Mouse (Mus musculus): ENCODE results near the gene Ptpn21. TPM values are rescaled to one million over a fixed set of nuclear protein-coding genes. Genes with fewer than 3 reads are reported as not detected.
A peak's percentile ranks its signal among the peaks of the same experiment; 100 is the strongest.

Ptpn21 gene
- total RNA-seq, 2 experiments from 2014 or later = 1.6 to 3.0 TPM

DNA sequence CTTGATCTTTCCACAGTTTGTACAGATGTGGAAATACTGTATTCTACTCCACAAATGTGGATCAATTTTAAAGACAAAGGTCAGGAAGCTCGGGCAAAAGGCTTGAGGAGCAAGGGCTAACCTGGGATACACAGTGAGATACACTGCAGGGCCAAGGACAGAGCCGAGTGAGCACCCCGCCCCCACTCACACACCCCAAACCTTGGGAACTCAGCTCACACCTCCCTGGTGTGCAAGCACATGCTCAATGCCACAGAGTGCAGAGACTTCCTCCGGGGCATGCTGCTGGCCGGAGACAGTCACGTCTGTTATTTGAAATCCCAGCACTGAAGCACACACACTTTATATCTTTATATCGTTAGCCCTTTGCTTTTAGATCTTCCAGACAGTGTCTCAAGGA, 11.1 kb downstream of the Ptpn21 start:
- ATAC-seq (replicated peaks; ENCODE audit: low FRiP score, low TSS enrichment, poor library complexity, severe bottlenecking) = no peak

DNA sequence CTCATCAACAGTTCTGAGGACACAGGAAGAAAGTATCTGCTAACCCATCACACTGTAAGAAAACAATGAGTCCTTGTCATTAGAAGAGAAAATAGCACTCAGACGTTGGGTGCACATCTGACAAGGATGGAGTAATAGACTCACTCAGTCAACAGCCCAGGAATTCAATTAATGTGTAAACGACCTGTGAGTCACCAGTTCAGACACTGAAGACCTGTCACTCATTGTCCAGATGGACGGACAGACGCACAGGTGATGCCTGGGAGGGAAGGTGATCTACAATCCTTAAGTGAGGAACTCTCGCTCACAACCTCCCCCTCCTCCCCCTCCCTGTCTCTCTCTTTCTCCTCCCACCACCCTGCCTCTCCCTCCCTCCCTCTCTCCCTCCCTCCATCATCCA, 12.2 kb downstream of the Ptpn21 start:
- no peak for ATAC-seq (replicated peaks; ENCODE audit: low FRiP score, low TSS enrichment, poor library complexity, severe bottlenecking)

DNA sequence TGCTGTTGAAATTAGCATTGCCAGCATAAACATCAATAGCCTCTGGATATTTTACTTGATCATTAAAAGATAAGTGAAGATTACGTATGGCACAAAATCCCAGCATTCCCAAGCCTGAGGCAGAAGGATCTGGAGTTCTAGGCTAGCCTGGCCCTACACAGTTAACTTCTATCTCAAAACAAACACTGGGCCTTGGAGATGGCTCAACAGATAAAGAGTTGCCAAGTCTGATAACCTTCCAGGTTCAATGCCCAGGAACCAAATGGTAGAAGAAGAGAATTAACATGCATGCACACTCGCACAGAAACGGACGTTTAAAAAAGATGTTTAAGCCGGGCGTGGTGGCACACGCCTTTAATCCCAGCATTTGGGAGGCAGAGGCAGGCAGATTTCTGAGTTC, 13.0 kb downstream of the Ptpn21 start:
- no peak for ATAC-seq (replicated peaks; ENCODE audit: low FRiP score, low TSS enrichment, poor library complexity, severe bottlenecking)

DNA sequence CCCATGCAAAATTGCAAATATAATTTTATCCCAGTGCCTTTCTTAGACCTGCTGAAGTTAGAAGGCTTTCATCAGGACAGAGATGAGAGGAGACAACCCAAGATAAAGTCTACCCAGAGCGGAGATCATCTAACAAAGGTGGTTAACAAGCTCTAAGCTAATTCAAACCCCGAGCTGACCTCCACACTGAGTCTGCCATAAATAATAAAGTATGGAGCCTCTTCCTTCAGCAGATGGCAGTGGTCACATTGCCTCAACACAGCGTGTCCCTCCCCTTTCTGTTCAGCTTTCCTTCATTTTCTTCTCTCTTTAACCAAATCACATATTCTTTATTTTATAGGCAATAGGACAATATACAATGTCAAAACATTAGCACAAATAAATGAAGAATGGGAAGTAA, 16.2 kb downstream of the Ptpn21 start:
- no peak for ATAC-seq (replicated peaks; ENCODE audit: low FRiP score, low TSS enrichment, poor library complexity, severe bottlenecking)

DNA sequence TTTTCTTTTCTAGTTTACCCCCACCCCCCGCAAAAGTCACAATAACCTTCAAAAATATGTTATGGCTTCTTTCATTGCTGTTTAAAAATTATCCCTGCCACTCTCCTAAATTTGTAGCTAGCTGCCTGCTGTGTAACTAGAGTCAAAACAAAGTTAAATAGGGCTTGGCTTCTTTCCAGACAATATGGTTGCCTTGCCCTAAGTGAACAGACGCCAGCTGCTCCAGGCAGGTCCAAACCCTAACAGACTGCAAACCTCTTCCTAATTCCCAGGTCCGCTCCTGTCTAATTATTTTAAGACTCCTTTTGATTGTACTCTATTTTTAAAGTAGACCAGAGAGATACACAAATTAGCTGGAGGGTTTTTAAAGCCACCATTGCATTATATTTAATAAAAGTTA, 16.6 kb downstream of the Ptpn21 start:
- ATAC-seq (replicated peaks; ENCODE audit: low FRiP score, low TSS enrichment, poor library complexity, severe bottlenecking) = no peak

DNA sequence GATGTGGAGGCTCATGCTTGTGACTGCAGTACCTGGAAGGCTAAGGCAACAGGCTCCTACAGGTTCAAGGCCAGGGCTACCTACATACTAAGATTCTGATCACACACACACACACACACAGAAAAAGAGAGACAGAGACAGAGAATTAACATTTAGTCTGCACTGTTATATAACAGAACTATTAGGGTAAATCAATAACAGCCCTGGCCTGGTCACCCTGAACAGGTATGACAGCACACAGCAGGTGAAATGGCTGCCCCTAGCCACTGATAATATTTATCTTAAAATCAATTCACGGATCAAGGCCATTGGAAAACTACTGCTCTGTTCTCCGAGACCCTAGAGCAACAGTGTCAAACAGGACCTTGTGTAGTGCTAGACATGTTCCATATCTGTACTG, 21.1 kb downstream of the Ptpn21 start:
- no peak for ATAC-seq (replicated peaks; ENCODE audit: low FRiP score, low TSS enrichment, poor library complexity, severe bottlenecking)

DNA sequence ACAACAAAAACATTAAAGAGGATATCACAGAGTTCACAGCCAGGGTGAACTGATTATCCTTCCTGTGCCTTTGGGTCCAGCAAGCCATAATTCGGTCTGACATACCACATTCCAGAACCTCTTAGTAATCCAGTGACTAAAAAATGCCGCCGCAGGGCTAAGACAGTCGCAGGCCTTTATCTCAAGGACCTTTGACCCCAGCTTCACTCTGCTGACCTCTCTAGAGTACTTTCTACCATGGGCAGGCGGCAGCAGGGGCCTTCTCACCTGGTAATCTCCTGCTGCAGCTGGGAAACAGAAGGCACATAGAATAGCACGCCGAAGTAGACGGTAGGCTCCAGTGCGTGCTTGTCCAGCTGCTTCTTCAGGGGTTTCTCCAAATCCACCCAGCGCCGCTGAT, 22.4 kb downstream of the Ptpn21 start:
- no peak for ATAC-seq (replicated peaks; ENCODE audit: low FRiP score, low TSS enrichment, poor library complexity, severe bottlenecking)

DNA sequence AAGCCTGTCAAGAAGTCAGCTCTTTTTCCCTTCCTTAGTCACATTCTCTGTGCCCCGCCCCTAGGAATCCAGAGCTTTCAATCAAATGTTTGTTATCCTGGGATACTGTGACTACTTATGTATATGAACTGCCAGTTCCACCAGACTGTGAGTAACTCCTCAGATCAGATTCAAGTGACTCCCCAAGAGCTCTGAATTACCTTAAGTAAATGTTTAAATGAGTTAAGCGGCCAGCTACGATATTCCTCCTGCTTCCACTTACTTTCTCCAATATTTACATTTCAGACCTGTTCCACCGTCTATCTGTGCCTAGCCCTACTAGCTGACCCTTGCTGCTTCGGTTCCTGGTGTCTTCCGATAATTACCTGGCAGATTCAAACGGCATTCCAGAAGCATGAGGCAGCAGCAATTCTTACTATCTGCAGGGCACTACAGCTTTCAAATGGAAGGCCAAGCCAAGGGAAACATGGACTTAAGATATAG, 23.5 kb downstream of the Ptpn21 start:
- ATAC-seq (replicated peaks; ENCODE audit: low FRiP score, low TSS enrichment, poor library complexity, severe bottlenecking) = no peak

DNA sequence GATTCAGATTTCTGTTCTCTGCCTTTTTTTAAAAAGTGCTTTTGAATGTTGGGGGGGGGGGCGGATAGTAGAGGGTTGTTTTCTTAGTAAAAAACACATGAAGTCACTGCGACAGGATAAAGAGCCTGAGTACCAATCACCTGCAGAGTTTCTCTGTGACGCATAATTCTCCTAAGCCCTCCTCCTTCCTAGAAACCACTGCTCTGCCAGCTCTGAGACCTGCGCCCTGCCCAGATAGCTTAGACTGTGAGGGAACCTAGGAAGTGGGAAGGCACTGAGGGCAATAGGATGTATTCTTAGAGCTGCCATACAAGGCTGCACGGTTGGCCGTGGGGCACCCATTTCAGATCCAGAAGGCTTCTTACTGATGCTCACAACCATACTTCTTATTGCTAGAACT, 24.4 kb downstream of the Ptpn21 start:
- ATAC-seq (replicated peaks; ENCODE audit: low FRiP score, low TSS enrichment, poor library complexity, severe bottlenecking) = no peak

DNA sequence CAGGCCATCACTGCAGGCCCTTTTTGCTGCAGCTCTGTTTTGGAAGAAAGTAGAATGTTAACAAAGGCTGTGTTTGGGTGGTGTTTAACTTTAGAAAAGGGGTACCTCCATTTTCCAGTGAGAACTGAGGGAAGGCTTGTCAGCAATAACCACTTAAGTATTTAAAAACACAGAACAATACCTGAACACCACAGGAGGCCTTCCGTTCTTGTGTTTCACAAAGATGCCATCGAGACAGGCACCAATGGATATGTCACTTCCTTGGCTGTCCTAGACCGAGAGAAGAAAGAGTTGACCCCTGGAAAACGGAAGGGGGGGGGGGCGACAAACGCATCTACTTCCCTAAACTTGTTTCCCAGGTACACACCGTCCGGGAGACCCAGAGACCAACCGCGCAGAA, 33.2 kb downstream of the Ptpn21 start:
- no peak for ATAC-seq (replicated peaks; ENCODE audit: low FRiP score, low TSS enrichment, poor library complexity, severe bottlenecking)

DNA sequence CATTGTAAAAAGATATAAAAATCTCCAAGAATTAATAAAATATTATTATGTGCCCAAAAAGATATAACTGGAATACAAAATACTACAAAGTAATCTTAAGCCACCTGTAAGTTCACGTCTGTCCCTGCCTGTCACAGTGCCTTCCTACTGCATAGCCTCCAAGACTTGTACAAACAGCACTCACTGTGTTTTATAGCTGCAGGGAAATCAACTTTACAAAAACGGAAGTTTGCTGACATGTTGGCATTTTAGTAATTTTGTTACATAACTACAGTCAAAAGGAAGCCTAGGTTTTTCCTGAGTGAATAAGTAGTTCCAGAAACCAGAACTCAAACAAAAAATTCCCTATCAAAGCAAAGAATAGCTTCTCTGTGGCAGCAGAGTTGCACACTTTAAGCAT, 33.7 kb downstream of the Ptpn21 start:
- no peak for ATAC-seq (replicated peaks; ENCODE audit: low FRiP score, low TSS enrichment, poor library complexity, severe bottlenecking)

DNA sequence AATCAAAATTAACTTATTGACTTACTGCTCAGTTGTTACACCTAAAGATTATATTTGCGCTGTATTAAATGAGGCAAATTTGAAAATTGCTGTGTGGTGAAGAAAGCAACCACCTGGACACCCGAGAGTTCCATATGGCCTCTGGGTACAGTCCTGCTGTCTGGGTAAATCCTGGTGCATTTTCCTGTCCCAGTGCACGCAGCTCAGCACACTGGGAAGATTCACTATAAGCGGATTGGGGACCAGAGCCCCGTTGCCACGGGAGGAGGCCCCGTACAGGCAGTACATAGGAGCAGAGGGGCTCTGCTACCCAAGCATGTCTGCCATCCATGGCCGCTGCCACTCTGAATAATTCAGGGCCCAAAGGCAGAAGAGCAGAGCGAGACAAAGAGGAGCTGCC, 35.6 kb downstream of the Ptpn21 start:
- no peak for ATAC-seq (replicated peaks; ENCODE audit: low FRiP score, low TSS enrichment, poor library complexity, severe bottlenecking)

DNA sequence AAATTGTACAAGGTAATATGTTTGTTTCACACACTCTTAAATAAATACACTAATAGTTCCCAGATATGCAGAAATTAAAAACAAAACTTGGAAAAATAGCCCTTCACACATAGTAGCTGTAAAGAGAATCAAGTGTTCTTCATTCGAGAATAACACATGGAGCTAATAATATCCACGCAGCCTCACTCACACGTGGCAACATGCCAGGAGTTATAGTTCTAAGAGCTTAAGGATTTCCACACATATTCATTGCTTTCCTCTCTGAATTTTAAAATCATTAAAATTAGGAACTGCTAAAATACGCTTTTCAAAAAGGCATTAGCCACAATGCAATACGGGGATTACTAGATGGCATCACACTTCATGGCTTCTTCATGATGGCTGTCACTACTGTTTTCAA, 40.0 kb downstream of the Ptpn21 start:
- no peak for ATAC-seq (replicated peaks; ENCODE audit: low FRiP score, low TSS enrichment, poor library complexity, severe bottlenecking)

DNA sequence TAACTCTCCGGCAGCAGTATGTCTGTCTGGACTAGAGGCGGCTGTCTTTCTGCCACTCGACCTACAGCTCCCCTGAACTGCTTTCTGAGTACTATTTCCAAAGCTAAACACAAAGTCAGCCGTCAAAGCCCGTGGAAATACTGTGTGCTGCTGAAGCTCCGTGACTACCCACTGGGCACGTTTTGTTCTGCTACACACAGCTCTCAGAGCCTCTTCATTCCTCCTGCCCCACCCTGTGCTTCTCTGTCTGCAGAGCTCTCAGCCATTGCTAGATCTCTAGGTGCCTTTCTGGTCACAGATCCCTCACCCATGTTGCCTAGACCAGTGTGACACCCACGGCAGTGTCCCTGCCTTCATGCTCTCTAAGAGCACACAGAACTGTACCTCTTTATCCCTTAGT, 47.0 kb downstream of the Ptpn21 start:
- no peak for ATAC-seq (replicated peaks; ENCODE audit: low FRiP score, low TSS enrichment, poor library complexity, severe bottlenecking)

DNA sequence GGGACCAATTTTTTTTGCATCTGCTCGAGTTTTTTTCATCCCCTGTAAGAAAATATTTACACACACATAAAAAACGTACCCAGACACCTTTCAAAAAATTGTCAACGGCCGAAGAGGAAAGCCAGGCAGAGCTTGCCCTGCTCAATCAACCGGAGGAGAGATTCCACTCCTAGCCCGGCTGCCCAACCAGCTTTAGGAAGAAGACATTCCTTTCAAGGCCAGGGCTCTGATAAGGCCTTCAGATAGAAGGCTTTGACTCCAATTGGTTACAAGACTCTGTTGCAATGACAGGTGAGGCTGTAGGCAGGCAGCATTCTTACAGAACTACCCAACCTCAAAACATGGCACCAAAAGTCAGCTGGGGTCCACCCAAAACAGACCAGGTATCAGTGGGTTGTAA, 53.6 kb downstream of the Ptpn21 start:
- ATAC-seq (replicated peaks; ENCODE audit: low FRiP score, low TSS enrichment, poor library complexity, severe bottlenecking) = no peak

DNA sequence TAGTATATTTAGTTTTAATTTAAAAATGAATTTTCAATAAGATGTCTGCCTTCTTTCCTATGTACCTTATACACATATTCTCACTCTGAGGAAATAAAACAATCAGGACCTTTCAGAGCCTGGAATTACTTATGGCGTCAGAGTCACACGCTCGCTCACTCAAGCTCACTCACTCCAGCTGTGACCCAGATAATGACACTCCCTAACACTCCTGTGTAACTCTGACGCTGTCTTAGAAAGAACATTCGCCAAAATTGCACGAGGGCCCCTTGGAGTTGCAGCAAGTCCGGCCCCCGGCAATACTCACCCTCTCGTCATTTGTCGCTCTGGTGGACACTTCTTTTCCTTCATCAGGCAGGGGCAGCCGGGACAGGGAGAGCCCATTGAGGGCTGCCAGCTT, 54.0 kb downstream of the Ptpn21 start:
- ATAC-seq (replicated peaks; ENCODE audit: low FRiP score, low TSS enrichment, poor library complexity, severe bottlenecking) = no peak

DNA sequence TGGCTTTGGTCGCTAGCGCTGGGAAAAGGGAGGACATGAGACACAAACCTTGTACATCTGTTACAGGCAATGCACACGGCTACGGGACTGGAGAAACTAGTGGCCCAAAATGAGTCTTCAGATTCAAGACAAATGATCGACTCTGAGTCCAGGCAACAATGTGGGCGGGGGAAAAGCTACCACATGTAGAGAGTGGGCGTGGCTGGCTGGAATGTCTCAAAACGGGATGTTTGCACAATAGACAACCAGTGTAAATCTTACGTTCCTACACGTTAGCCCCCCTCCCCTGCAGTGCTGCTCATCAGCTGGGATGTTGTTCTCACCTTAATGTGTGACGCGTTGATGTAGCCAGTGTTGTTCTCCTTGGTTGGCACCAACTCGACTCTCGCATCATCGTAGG, 55.0 kb downstream of the Ptpn21 start:
- ATAC-seq (replicated peaks; ENCODE audit: low FRiP score, low TSS enrichment, poor library complexity, severe bottlenecking) = no peak

DNA sequence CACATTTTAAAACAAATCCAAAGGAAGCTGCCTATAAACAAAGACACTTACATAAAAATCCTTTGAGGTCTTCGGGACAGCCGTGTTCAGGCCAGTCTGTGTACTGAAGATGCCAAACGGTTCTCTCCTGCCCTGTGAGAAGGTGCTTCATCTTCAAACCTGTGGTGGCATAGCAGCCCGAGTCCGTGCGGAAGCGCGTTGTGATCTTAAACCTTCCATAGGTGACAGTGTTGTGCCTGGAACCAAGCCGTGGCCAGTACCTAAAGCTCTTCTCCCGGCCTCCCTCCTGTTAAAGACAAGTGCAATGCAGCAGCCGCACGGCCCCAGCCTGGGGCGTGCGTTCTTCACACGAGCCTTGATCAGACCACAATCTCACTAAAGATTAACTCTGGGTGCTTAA, 57.3 kb downstream of the Ptpn21 start:
- ATAC-seq (replicated peaks; ENCODE audit: low FRiP score, low TSS enrichment, poor library complexity, severe bottlenecking) = no peak

DNA sequence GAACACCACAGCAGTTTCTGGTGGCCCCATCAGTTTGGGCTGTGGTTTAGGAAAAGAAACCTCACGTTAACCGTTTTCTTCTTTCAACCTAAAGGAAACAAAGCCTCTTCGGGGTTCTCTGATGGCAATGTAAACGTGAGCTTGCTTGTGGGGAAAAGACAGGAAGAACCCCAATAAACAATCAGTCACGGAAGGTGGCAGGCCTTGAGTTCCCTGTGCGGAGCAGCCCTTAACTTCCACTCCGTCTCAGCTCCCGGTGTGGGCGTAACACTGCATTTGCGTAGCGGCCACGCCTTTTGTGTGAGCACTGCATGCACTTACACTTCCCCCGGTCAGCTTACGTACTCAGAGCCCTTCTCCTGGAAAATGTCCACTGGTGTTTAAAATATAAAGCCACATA, 59.9 kb downstream of the Ptpn21 start:
- peak; percentile 69 for ATAC-seq (replicated peaks; ENCODE audit: low FRiP score, low TSS enrichment, poor library complexity, severe bottlenecking)

DNA sequence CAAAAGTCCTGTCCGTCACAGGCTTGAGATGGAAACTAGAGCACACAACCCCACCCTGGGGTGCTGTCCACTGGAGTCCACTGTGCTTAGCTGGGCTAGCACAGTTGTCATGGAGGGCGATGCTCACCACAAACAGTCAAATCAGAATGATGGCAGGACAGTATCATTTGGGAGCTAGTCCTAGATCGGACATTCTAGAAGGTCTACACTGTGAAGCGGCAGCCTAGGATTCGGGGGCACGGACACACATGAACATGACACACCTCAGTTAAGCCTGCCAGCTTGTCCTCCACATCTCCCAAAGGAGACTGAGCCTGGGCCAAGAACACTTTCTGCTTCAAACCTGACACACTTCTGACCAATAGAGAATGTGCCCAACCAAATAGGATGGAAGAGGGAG, 60.3 kb downstream of the Ptpn21 start:
- ATAC-seq (replicated peaks; ENCODE audit: low FRiP score, low TSS enrichment, poor library complexity, severe bottlenecking) = no peak

DNA sequence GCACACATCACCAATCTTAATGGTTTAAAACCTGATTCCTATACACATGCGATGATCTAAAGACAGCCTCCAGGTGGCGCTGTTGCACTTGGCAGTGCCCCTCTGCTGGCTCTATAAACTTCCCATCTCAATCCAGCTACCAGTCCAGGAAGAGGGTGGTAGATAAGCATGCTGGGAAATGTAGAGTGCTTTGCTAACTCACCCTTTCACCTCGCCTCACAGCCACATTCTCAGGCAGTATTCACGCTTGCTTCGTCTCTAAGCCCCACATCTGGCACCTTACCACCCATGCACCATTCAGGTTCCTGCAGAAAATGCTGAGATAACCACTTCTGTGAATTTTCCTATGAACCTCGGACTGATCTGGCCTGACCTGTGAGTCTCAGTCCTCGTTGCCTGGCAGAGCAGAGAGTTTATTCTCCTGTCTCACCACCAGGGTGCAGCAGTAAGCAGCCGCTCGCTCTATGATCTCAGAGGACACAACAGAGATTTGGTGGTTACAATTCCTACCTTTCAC, 62.5 kb downstream of the Ptpn21 start:
- ATAC-seq (replicated peaks; ENCODE audit: low FRiP score, low TSS enrichment, poor library complexity, severe bottlenecking) = peak; percentile 90

DNA sequence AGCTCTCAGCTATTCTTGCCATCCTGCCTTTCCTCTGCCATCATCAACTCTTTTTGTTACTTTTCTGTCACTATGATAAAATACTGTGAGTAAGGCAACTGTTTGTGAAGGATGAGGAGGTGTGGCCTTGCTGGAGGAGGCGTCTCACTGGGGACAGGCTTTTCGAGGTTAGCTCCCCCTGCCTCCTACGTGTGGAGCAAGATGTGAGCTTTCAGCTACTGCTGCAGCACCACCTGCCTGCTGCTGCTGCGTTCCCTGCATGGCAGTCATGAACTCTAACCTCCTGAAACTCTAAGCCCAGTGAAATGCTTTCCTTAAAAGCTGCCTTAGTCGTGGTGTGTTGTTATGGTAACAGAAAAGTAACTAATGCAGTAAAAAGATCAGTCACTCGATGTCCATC, 63.3 kb downstream of the Ptpn21 start:
- ATAC-seq (replicated peaks; ENCODE audit: low FRiP score, low TSS enrichment, poor library complexity, severe bottlenecking) = no peak

Data from megakaryocyte-erythroid progenitor cell, adult 5-6 weeks (primary cell).